26 mouse cellular contexts compared by ENCODE assay signal in genomic region chr6:88229221-88229620, GRCm38 (mm10). TPM values are rescaled to one million over a fixed set of nuclear protein-coding genes. Genes with fewer than 3 reads are reported as not detected.
DNase-seq lines count a peak whose midpoint lies in the region; ATAC-seq lines count a peak whose summit lies in the region.
"Had no signal": no experiment of that assay in that cellular context is flagged by ENCODE, and none has a peak within 500 bp of the region (broad histone marks: within the 10 kb centered on the region; RNA-seq: fewer than 3 reads in every experiment).

No protein-coding gene starts in this region.

- DNase-seq in kidney, adult 9 months: no peak
- DNase-seq in midbrain, embryonic 10.5 days (ENCODE audit: low spot score): no peak
- no peak for DNase-seq in right cerebral cortex, adult 18-20 months
- DNase-seq: adrenal gland, adult 2 months; adrenal gland, postnatal 25 days; cerebellum, adult 18-20 months; cerebellum, adult 9-11 months; embryo, embryonic 11 days; gastrocnemius, adult 2 months; gastrocnemius, postnatal 36 days; heart, adult 18-20 months; heart, postnatal 14 days had no signal

- 61% methylated on average over 12 of the region's 12 CpGs for WGBS in kidney, embryonic 14.5 days
- WGBS in midbrain, embryonic 10.5 days: 86% methylated on average over 12 of the region's 12 CpGs
- WGBS in midbrain, embryonic 16.5 days: 84% methylated on average over 12 of the region's 12 CpGs

- H3K4me3 ChIP-seq in kidney, embryonic 14.5 days (ENCODE audit: low read length): no peak overlapping the region
- no peak overlapping the region for H3K4me3 ChIP-seq in midbrain, embryonic 10.5 days
- H3K4me3 ChIP-seq in midbrain, embryonic 16.5 days (ENCODE audit: low read depth, low read length): no peak overlapping the region
- H3K4me3 ChIP-seq: embryonic facial prominence, embryonic 15.5 days; erythroblast, embryonic 14.5 days; forebrain, embryonic 10.5 days; gastrocnemius, adult 2 months; heart, embryonic 15.5 days had no signal

- peaks cover 4% of the 10 kb centered on the region; the same call in 1 of the 2 replicates for H3K4me1 ChIP-seq in kidney, embryonic 14.5 days (ENCODE audit: control insufficient read depth, insufficient read depth, low read length)
- H3K4me1 ChIP-seq in midbrain, embryonic 10.5 days: peaks cover 45% of the 10 kb centered on the region
- H3K4me1 ChIP-seq in midbrain, embryonic 16.5 days (ENCODE audit: control insufficient read depth, insufficient read depth, low read length): peaks cover 3% of the 10 kb centered on the region; the same call in 1 of the 2 replicates
- H3K4me1 ChIP-seq: heart, embryonic 15.5 days had no signal

- no peaks in the 10 kb centered on the region for H3K9me3 ChIP-seq in kidney, embryonic 14.5 days (ENCODE audit: control insufficient read depth, low read length)
- no peaks in the 10 kb centered on the region for H3K9me3 ChIP-seq in midbrain, embryonic 10.5 days (replicated peaks)
- no peaks in the 10 kb centered on the region for H3K9me3 ChIP-seq in midbrain, embryonic 16.5 days (replicated peaks; ENCODE audit: control insufficient read depth, low read length, poor library complexity, severe bottlenecking)
- H3K9me3 ChIP-seq: embryonic facial prominence, embryonic 15.5 days; forebrain, embryonic 10.5 days; heart, embryonic 15.5 days had no signal

- no peaks in the 10 kb centered on the region for H3K36me3 ChIP-seq in kidney, embryonic 14.5 days (ENCODE audit: control insufficient read depth, insufficient read depth, low read length)
- no peaks in the 10 kb centered on the region for H3K36me3 ChIP-seq in midbrain, embryonic 10.5 days
- no peaks in the 10 kb centered on the region for H3K36me3 ChIP-seq in midbrain, embryonic 16.5 days (ENCODE audit: control insufficient read depth, insufficient read depth, low read length)
- H3K36me3 ChIP-seq: embryonic facial prominence, embryonic 15.5 days; forebrain, embryonic 10.5 days; heart, embryonic 15.5 days had no signal

- H3K9ac ChIP-seq in kidney, embryonic 14.5 days (ENCODE audit: low read depth, low read length): no peak overlapping the region
- no peak overlapping the region for H3K9ac ChIP-seq in midbrain, embryonic 16.5 days (ENCODE audit: low read depth, low read length)
- H3K9ac ChIP-seq: embryonic facial prominence, embryonic 15.5 days; heart, embryonic 15.5 days had no signal

- H3K27me3 ChIP-seq in kidney, embryonic 14.5 days (ENCODE audit: control insufficient read depth, insufficient read depth, low read length): peaks cover 1% of the 10 kb centered on the region; the same call in 1 of the 2 replicates
- peaks cover 71% of the 10 kb centered on the region for H3K27me3 ChIP-seq in midbrain, embryonic 10.5 days (ENCODE audit: low read depth, poor library complexity, severe bottlenecking)
- H3K27me3 ChIP-seq in midbrain, embryonic 16.5 days (ENCODE audit: control insufficient read depth, insufficient read depth, low read depth, low read length): peaks cover 3% of the 10 kb centered on the region; the same call in 1 of the 2 replicates

- 0 out of 2 replicates have a peak, but pooled peaks have one; percentile 17 for ATAC-seq in kidney, embryonic 14.5 days (ENCODE audit: low FRiP score, low TSS enrichment)
- no peak for ATAC-seq in midbrain, embryonic 16.5 days
- ATAC-seq in megakaryocyte, adult 5-6 weeks (ENCODE audit: poor library complexity, severe bottlenecking): peak; percentile 47
- ATAC-seq in CD4-positive, CD25-positive, alpha-beta regulatory T cell, adult 4 months: no peak
- ATAC-seq: forebrain, embryonic 14.5 days; hindbrain, embryonic 16.5 days had no signal

- no peak overlapping the region for H3K27ac ChIP-seq in kidney, embryonic 14.5 days (ENCODE audit: low read depth, low read length)
- peak overlapping the region; percentile 49 for H3K27ac ChIP-seq in midbrain, embryonic 10.5 days (replicated peaks)
- H3K27ac ChIP-seq in midbrain, embryonic 16.5 days (ENCODE audit: low read length): no peak overlapping the region
- H3K27ac ChIP-seq: embryonic facial prominence, embryonic 15.5 days; forebrain, embryonic 10.5 days; gastrocnemius, adult 2 months; heart, embryonic 15.5 days had no signal

- H3K4me2 ChIP-seq in kidney, embryonic 14.5 days (replicated peaks; ENCODE audit: low read depth, low read length): no peak overlapping the region
- H3K4me2 ChIP-seq in midbrain, embryonic 16.5 days (ENCODE audit: low read length): no peak overlapping the region
- H3K4me2 ChIP-seq: embryonic facial prominence, embryonic 15.5 days; heart, embryonic 11.5 days; heart, embryonic 15.5 days had no signal

RNA-seq across cellular contexts. Expression of gene Dnajb8, which starts 7.2 kb away (rescaled TPM):
- polyA plus RNA-seq in kidney, embryonic 14.5 days (2014; fragmentation: Nextera tagmentation; extraction: Ambion mirVana): not detected in 2 replicates
- not detected in 2 replicates for polyA plus RNA-seq in midbrain, embryonic 10.5 days (2016; fragmentation: Nextera tagmentation; extraction: Ambion mirVana)
- polyA plus RNA-seq in midbrain, embryonic 16.5 days (2015; fragmentation: Nextera tagmentation; extraction: Ambion mirVana): not detected in 2 replicates
- total RNA-seq in megakaryocyte, adult 5-6 weeks (2015): not detected in 2 replicates
- total RNA-seq in megakaryocyte, adult 5-6 weeks (2017): not detected in 2 replicates
- not detected for polyA plus RNA-seq in CD4-positive, CD25-positive, alpha-beta regulatory T cell, adult 4 months (2017; shearing (Covaris generic))
- total RNA-seq: adrenal gland, adult 2 months; adrenal gland, postnatal 25 days; ES-E14; gastrocnemius, adult 2 months; gastrocnemius, postnatal 36 days; heart, adult 18-20 months; heart, postnatal 14 days had no signal
- polyA plus RNA-seq: adrenal gland, adult 2 months; embryonic facial prominence, embryonic 11.5 days; embryonic facial prominence, embryonic 15.5 days; erythroblast, embryonic 14.5 days; forebrain, embryonic 10.5 days; forebrain, embryonic 14.5 days; heart, embryonic 11.5 days; heart, embryonic 15.5 days; hindbrain, embryonic 11.5 days; hindbrain, embryonic 16.5 days had no signal

RNA-seq across cellular contexts. Expression of gene Gata2, which starts 35.5 kb away (rescaled TPM):
- 27.2 and 44.6 TPM in 2 replicates for polyA plus RNA-seq in kidney, embryonic 14.5 days (2014; fragmentation: Nextera tagmentation; extraction: Ambion mirVana)
- 19.3 and 36.1 TPM in 2 replicates for polyA plus RNA-seq in midbrain, embryonic 10.5 days (2016; fragmentation: Nextera tagmentation; extraction: Ambion mirVana)
- polyA plus RNA-seq in midbrain, embryonic 16.5 days (2015; fragmentation: Nextera tagmentation; extraction: Ambion mirVana): 13.0 and 15.0 TPM in 2 replicates
- total RNA-seq in megakaryocyte, adult 5-6 weeks (2015): 21.4 and 22.3 TPM in 2 replicates
- total RNA-seq in megakaryocyte, adult 5-6 weeks (2017): 11.3 and 13.5 TPM in 2 replicates
- polyA plus RNA-seq in CD4-positive, CD25-positive, alpha-beta regulatory T cell, adult 4 months (2017; shearing (Covaris generic)): under 1 TPM in 1 of 2 experiments, not detected in 1; 0.09 TPM

Comparison
In these comparisons a context has a peak if more than half of its experiments do, and no peak if none do; other contexts are left out.
1. ATAC-seq: peak in kidney, embryonic 14.5 days (single experiment) and megakaryocyte, adult 5-6 weeks (single experiment); none in midbrain, embryonic 16.5 days (single experiment) and CD4-positive, CD25-positive, alpha-beta regulatory T cell, adult 4 months (single experiment).
2. RNA of gene Gata2, which starts 35.5 kb away (polyA plus RNA-seq): 27.2 to 44.6 TPM in kidney, embryonic 14.5 days, 19.3 to 36.1 TPM in midbrain, embryonic 10.5 days and 13.0 to 15.0 TPM in midbrain, embryonic 16.5 days; 0.09 TPM in CD4-positive, CD25-positive, alpha-beta regulatory T cell, adult 4 months; every median in the first group is over 10 times any median in the second.